Mouse (Mus musculus) megakaryocyte, embryonic 14.5 days (primary cell): ENCODE measurements around the gene Trmt10c.

ENCODE experiments used
- FLI1 ChIP-seq: IDR thresholded peaks from 2 replicates; pipeline ENCODE4 v1.6.1; 2012; ENCODE audit warnings: low read length, inconsistent platforms, mixed read lengths
- GATA1 ChIP-seq: IDR thresholded peaks from 3 replicates; pipeline ENCODE4 v1.6.1; 2012; ENCODE audit warnings: mixed read lengths, low read length, inconsistent platforms, borderline replicate concordance

DNA sequence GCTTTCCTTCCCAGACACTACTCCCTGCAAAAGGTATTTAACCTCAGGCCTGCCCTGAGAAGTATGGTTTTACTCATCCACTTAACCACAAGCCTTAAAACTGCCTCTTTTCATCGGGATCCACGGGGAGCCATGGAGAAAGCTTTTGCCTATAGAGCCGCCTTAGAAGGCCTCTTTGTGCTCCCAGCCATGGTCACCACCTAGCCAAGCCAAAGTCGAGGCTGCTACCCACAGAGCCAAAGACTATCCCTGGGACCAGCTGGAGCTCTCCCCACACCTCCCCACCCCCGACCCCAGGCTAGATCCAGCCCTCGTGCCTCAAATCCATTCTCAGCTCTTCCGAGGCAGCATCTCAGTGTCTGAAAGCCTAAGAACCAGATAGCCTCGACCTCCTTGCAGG, 28.5 kb upstream of the Trmt10c start:
- no peak for TF ChIP-seq GATA1
- no peak for TF ChIP-seq FLI1
